Mouse (Mus musculus): Measurements from ENCODE around the gene Celf2.

Celf2 gene

DNA sequence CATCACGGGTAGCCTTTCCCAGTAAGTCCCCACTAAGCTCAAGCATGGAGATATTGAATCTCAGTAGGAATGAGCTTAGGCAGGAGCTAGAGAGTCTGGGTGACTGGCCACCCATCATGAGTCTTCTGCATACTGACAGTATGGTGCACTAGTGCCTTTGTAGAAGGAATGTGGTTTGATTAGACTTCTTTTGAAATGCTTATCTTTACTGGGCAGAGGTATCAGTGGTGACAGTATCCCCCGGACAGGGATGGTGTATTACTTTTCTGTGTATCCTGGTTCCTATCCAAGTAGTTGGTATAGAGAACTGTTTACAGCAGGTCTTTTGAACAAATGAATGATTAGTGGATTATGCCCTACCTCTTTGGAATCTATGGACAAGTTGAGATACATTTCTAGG, 973.0 kb downstream of the Celf2 start:
- no peak for TF ChIP-seq GATA4 (IDR thresholded peaks at IDR 0.05; ENCODE audit: insufficient replicate concordance, low read length)

GRCm38 (mm10) chr2:6532341-6532740, 977.0 kb downstream of the Celf2 start:
- no peak for TF ChIP-seq GATA4 (IDR thresholded peaks at IDR 0.05; ENCODE audit: insufficient replicate concordance, low read length)

DNA sequence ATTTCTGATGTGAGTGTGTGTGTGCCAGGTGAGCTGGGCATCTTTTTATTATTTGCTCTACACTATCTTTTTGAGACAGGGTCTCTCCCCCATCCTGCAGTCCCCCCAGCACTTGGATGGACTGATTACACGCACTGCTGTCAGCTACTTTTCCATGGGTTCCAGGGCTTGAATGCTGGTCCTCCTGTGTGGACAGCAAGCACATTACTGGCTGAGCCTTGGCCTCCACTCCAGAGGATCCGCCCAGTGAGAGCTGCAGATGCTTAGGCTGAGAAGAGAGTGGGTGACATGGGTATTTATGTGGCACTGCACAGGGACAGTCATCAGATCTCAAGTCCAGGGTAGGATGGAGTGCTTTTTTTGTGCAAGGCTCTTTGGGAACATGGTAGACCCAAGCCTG, 981.3 kb downstream of the Celf2 start:
- TF ChIP-seq GATA4 (IDR thresholded peaks at IDR 0.05; ENCODE audit: insufficient replicate concordance, low read length), result no peak

GRCm38 (mm10) chr2:6526825-6527224, 982.5 kb downstream of the Celf2 start:
- no peak for TF ChIP-seq GATA4 (IDR thresholded peaks at IDR 0.05; ENCODE audit: insufficient replicate concordance, low read length)

GRCm38 (mm10) chr2:6526311-6526710, 983.1 kb downstream of the Celf2 start:
- no peak for TF ChIP-seq GATA4 (IDR thresholded peaks at IDR 0.05; ENCODE audit: insufficient replicate concordance, low read length)

- TF ChIP-seq GATA4 (IDR thresholded peaks at IDR 0.05; ENCODE audit: insufficient replicate concordance, low read length), result no peak
Measured at GRCm38 (mm10) chr2:6523924-6524300, 985.5 kb downstream of the Celf2 start.

GRCm38 (mm10) chr2:6523261-6523923, 986.0 kb downstream of the Celf2 start:
- TF ChIP-seq GATA4 (IDR thresholded peaks at IDR 0.05; ENCODE audit: insufficient replicate concordance, low read length), result no peak

DNA sequence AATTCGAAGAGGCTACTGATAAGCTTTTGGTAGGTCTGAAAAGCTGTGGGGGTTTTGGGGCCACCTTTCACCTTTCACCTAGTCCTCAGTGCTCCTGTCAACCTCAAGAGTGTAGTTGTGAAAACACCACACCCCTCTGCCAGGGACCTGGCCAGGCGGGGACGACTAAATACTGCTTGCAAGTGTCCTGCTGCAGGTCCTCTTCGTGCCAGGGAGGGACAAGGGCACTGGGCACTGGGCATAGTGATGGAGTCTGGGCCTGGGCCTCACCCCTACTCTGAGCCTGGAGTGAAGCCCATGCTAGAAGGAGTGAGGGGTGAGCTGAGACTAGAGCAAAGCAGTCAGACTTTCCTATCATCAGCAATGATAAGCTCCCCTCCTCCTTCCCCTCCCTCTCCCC, 987.0 kb downstream of the Celf2 start:
- TF ChIP-seq GATA4 (IDR thresholded peaks at IDR 0.05; ENCODE audit: insufficient replicate concordance, low read length), result no peak

- no peak for TF ChIP-seq GATA4 (IDR thresholded peaks at IDR 0.05; ENCODE audit: insufficient replicate concordance, low read length)
Measured at GRCm38 (mm10) chr2:6513176-6513575, 996.2 kb downstream of the Celf2 start.

GRCm38 (mm10) chr2:6507071-6507470, 1002.3 kb downstream of the Celf2 start:
- TF ChIP-seq GATA4 (IDR thresholded peaks at IDR 0.05; ENCODE audit: insufficient replicate concordance, low read length), result no peak

GRCm38 (mm10) chr2:6505979-6506811, 1003.2 kb downstream of the Celf2 start:
- no peak for TF ChIP-seq GATA4 (IDR thresholded peaks at IDR 0.05; ENCODE audit: insufficient replicate concordance, low read length)

- no peak for TF ChIP-seq GATA4 (IDR thresholded peaks at IDR 0.05; ENCODE audit: insufficient replicate concordance, low read length)
Measured at GRCm38 (mm10) chr2:6505531-6505930, 1003.8 kb downstream of the Celf2 start.

- no peak for TF ChIP-seq GATA4 (IDR thresholded peaks at IDR 0.05; ENCODE audit: insufficient replicate concordance, low read length)
Measured at GRCm38 (mm10) chr2:6498101-6498500, 1011.3 kb downstream of the Celf2 start.

- TF ChIP-seq GATA4 (IDR thresholded peaks at IDR 0.05; ENCODE audit: insufficient replicate concordance, low read length), result no peak
Measured at GRCm38 (mm10) chr2:6497636-6498035, 1011.7 kb downstream of the Celf2 start.

DNA sequence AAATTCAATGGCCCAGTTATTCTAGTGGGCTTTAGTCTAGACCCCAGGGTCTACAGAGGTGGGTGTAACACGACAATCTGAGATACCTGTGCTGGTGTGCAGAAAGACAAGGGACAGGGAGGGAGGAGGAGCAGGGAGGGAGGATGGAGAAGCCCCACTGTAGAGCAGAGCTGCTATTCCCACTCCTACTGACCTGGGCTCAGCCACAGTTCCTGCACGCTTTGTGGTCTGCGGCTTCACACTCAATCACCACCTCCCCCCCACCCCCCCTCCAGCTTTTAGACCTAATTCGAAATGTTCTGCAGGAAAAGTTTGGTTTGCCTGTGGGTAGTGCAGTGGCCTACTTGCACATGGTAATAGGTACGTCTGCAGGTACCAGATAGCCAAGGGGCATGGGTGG, 1015.5 kb downstream of the Celf2 start:
- no peak for TF ChIP-seq GATA4 (IDR thresholded peaks at IDR 0.05; ENCODE audit: insufficient replicate concordance, low read length)

GRCm38 (mm10) chr2:6490870-6491269, 1018.5 kb downstream of the Celf2 start:
- TF ChIP-seq GATA4 (IDR thresholded peaks at IDR 0.05; ENCODE audit: insufficient replicate concordance, low read length), result no peak
